Mouse (Mus musculus): ENCODE measurements around the gene Zfp114. TPM values are rescaled to one million over a fixed set of nuclear protein-coding genes. Genes with fewer than 3 reads are reported as not detected.

Zfp114 gene
- total RNA-seq, 2 experiments from 2014 or later: 0.57 to 0.83 TPM

Other genes starting within 250 kb of the Zfp114 start
- gene Vmn1r179, start 248.1 kb upstream of the Zfp114 start, total RNA-seq (2021): not detected
- gene Vmn1r180, start 224.4 kb upstream of the Zfp114 start, total RNA-seq (2021): not detected
- gene Vmn1r181, start 200.4 kb upstream of the Zfp114 start, total RNA-seq (2021): not detected
- gene V1rd19, start 173.4 kb upstream of the Zfp114 start, total RNA-seq (2021): not detected
- not detected for gene Vmn1r183, start 121.8 kb upstream of the Zfp114 start, total RNA-seq (2021)
- 1 to 10 TPM; 9.1 TPM for gene Zfp180, start 93.1 kb upstream of the Zfp114 start, total RNA-seq (2021)
- 1 to 10 TPM; 4.4 to 4.5 TPM for gene Zfp112, start 62.7 kb upstream of the Zfp114 start, total RNA-seq (2021)
- gene Zfp235, start 40.9 kb upstream of the Zfp114 start, total RNA-seq (2021): 1 to 10 TPM; 6.1 to 8.6 TPM
- gene Zfp111, start 36.4 kb downstream of the Zfp114 start, total RNA-seq (2021): 10 to 100 TPM in 1 of 2 experiments, 1 to 10 TPM in 1; 9.2 to 10.1 TPM
- gene Zfp109, start 62.5 kb downstream of the Zfp114 start, total RNA-seq (2021): 1 to 10 TPM; 2.1 to 2.2 TPM
- 1 to 10 TPM; 2.1 to 2.2 TPM for gene Zfp108, start 79.7 kb downstream of the Zfp114 start, total RNA-seq (2021)
- 1 to 10 TPM; 3.9 to 5.5 TPM for gene Zfp93, start 95.4 kb downstream of the Zfp114 start, total RNA-seq (2021)
- gene Zfp61, start 126.2 kb downstream of the Zfp114 start, total RNA-seq (2021): 1 to 10 TPM; 8.7 to 8.9 TPM
- 1 to 10 TPM; 4.0 to 4.2 TPM for gene Zfp94, start 141.6 kb downstream of the Zfp114 start, total RNA-seq (2021)
- under 1 TPM in 1 of 2 experiments, not detected in 1; 0.31 TPM for gene Tescl, start 158.9 kb downstream of the Zfp114 start, total RNA-seq (2021)
- not detected for gene Lypd5, start 174.1 kb downstream of the Zfp114 start, total RNA-seq (2021)
- gene Kcnn4, start 195.2 kb downstream of the Zfp114 start, total RNA-seq (2021): under 1 TPM; 0.61 to 0.93 TPM
- gene Smg9, start 224.6 kb downstream of the Zfp114 start, total RNA-seq (2021): 10 to 100 TPM; 18.1 to 21.1 TPM